Mouse (Mus musculus) c-Kit-negative CD71-positive TER-119-positive erythroid progenitor cells, embryonic 14.5 days (primary cell): ENCODE results near the gene Ccnc.
"Not testable (repeated sequence)": the region's sequence is repeated elsewhere in the genome, so short reads cannot be mapped to it uniquely, and the experiment has no call there.

Source experiments
- DNase-seq: peaks from one replicate; pipeline ENCODE4 v3.0.0-alpha.2; 2013; ENCODE audit warnings: low read depth, low spot score

The Ccnc gene

GRCm38 (mm10) chr4:21726912-21727614, 438 bp upstream of the Ccnc start:
- peak; percentile 57 for DNase-seq

GRCm38 (mm10) chr4:21739169-21739568, 11.7 kb downstream of the Ccnc start:
- no peak for DNase-seq

GRCm38 (mm10) chr4:21744142-21744541, 16.6 kb downstream of the Ccnc start:
- not testable (repeated sequence) for DNase-seq

- no peak for DNase-seq
These were observed 18.2 kb downstream of the Ccnc start for GRCm38 (mm10) chr4:21745723-21746122.

GRCm38 (mm10) chr4:21755123-21755789, 27.8 kb downstream of the Ccnc start:
- no peak for DNase-seq

GRCm38 (mm10) chr4:21758860-21759259, 31.4 kb downstream of the Ccnc start:
- no peak for DNase-seq

- no peak for DNase-seq
These were observed 34.1 kb downstream of the Ccnc start for GRCm38 (mm10) chr4:21761416-21762160.

DNA sequence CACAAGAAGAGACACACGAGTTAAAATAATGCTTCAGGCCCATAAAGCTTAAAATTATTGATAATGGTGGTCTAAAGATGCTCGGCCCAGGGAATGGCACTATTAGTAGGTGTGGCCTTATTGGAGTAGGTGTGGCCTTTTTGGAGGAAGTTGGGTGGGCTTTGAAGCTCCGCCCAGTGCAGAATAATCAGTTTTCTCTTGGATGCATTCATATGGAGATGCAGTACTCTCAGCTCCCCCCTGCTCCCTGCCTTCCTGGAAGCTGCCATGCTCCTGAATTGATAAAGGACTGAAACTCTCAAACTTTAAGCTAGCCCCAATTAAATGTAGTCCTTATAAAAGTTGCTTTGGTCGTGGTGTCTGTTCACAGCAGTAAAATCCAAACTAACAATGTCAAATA, 36.3 kb downstream of the Ccnc start:
- no peak for DNase-seq

GRCm38 (mm10) chr4:21766171-21766862, 38.8 kb downstream of the Ccnc start:
- no peak for DNase-seq

GRCm38 (mm10) chr4:21766863-21767304, 39.4 kb downstream of the Ccnc start, which contains the start of the genes Usp45 and Tstd3:
Gene Usp45, plus strand, starts transcription at chr4:21767156.
Gene Tstd3, minus strand, starts transcription at chr4:21767212.
- DNase-seq: peak; percentile 66

DNA sequence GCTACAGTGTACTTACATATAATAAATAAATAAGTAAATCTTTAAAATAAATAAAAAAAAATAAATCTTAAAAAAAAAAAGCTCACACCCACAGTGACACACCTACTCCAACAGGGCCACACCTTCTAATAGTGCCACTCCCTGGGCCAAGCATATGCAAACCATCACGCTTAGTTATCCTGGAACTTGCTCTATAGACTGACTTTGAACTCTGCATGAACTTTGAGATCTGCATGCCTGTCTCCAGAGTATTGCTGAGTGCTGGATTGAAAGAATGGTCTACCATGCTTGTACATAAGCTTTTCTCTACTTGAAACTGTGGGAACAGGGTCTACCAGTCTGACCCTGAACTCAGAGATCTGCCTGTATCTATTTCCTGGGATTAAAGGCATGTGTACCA, 43.6 kb downstream of the Ccnc start:
- DNase-seq: no peak

GRCm38 (mm10) chr4:21772306-21772705, 44.8 kb downstream of the Ccnc start:
- no peak for DNase-seq

- DNase-seq: peak; percentile 85
These were observed 48.8 kb downstream of the Ccnc start for GRCm38 (mm10) chr4:21776091-21776945.

- peak; percentile 33 for DNase-seq
These were observed 49.4 kb downstream of the Ccnc start for GRCm38 (mm10) chr4:21776946-21777265.

DNA sequence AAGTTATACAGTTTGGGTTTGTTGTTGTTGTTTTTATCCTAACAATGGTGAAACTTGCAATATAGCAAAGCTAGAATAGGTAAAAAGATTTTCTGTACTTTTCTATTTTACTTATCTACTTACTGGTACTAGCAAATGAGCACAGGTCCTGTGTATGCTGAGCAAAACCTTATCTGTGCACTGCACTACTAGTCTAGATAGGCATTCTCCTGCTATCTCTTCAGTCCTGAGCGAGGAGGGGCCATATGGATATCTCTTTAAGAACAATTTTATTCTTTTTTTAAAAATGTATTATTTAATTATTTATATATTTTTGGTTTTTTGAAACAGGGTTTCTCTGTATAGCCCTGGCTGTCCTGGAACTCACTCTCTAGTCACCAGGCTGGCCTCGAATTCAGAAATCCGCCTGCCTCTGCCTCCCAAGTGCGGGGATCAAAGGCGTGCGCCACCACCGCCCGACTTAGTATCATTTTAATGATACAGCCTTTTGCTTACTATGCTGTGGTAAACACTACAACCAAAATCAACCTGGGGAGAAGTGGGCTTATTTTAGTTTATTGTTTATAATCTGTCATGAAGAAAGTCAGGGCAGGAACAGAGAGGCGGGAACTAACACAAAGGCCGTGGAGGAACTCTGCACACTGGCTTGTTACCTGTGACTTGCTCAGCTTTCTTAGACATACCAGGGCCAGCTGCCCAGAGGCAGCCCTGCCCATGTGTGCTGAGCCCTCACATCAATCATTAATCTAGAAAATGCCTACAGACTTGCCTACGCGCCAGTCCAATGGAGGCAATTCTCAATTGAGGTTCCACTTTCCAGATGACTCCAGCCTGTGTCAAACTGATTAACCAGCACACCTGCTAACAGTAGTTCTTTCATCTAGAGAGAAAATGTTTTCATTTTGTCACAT, 53.6 kb downstream of the Ccnc start:
- peak; percentile 59 for DNase-seq

DNA sequence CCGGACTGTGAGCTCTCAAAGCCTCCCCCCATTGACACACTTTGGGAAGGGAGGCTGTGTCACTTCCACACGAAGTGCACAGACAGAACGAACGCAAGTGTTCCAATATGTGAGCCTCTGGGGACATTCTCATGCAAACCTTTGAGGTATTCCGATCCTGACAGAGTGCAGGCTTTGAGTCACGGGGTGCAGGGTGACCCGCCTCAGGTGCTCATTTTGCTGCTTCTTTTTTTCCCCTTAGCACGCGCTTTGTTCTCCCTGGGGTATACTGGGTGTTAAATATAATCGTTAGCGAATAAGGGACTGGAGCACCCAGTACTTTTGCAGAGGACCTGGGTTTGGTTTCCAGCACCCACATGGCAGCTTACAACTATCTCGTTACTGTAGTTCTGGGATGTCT, 58.8 kb downstream of the Ccnc start:
- DNase-seq: no peak

GRCm38 (mm10) chr4:21788903-21789302, 61.4 kb downstream of the Ccnc start:
- no peak for DNase-seq

DNA sequence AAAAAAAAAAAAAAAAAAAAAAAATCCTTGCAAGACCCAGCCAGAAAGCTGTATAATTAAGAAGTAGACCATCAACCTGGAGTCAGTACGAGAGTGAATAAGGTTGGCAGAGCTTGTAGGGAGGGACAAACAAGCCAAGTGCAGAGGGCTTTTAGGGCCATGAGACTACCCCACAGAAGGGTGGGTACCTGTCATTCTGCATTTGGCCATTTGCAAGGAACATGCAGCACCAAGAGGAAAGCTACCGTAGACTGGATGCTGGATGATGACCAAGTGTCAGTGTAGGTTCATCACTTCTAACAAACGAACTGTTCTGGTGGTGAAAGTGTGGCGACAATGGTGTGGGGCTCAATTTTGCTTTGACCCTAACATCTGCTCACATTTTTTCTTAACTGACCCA, 62.3 kb downstream of the Ccnc start:
- no peak for DNase-seq

- DNase-seq: no peak
These were observed 66.1 kb downstream of the Ccnc start for GRCm38 (mm10) chr4:21793631-21794030.

- DNase-seq: no peak
These were observed 73.5 kb downstream of the Ccnc start for GRCm38 (mm10) chr4:21801013-21801412.
